Mouse (Mus musculus): ENCODE measurements at regions not wholly inside any gene's neighbourhood (a gene's known extent, or its start where the extent isn't known, plus 50 kb on each side); places are given as distances from the start of the nearest gene placed in this dataset.
A peak's percentile ranks its signal among the peaks of the same experiment; 100 is the strongest.

- no peak for DNase-seq (ENCODE audit: low spot score)
- Histone ChIP-seq H3K27ac (no peak overlapping the region), H3K9me3 (replicated peaks) (no peaks in the 10 kb centered on the region), H3K27me3 (ENCODE audit: low read depth, poor library complexity, severe bottlenecking) (no peaks in the 10 kb centered on the region), H3K4me1 (peaks cover 39% of the 10 kb centered on the region), H3K4me3 (no peak overlapping the region), H3K36me3 (no peaks in the 10 kb centered on the region)
- 74% methylated on average over 4 of the region's 4 CpGs for WGBS
Observed at GRCm38 (mm10) chr4:53220809-53221208, 61.1 kb upstream of the Abca1 start.

- no peak for DNase-seq (ENCODE audit: low spot score)
- no peaks in the 10 kb centered on the region for H3K9me3 ChIP-seq (replicated peaks)
- H3K36me3 ChIP-seq, result no peaks in the 10 kb centered on the region
- WGBS, result 71% methylated on average over 3 of the region's 3 CpGs
- no peak overlapping the region for H3K4me3 ChIP-seq
- no peaks in the 10 kb centered on the region for H3K27me3 ChIP-seq (ENCODE audit: low read depth, poor library complexity, severe bottlenecking)
- H3K27ac ChIP-seq, result peak overlapping the region; percentile 93; the same call in 1 of the 2 replicates
- peaks cover 39% of the 10 kb centered on the region for H3K4me1 ChIP-seq
Observed at GRCm38 (mm10) chr4:53219351-53219750, 59.7 kb upstream of the Abca1 start.

- Histone ChIP-seq H3K4me3 (no peak overlapping the region), H3K27ac (peak overlapping the region; percentile 93; the same call in 1 of the 2 replicates), H3K9me3 (replicated peaks) (no peaks in the 10 kb centered on the region), H3K4me1 (peaks cover 39% of the 10 kb centered on the region), H3K27me3 (ENCODE audit: low read depth, poor library complexity, severe bottlenecking) (no peaks in the 10 kb centered on the region), H3K36me3 (no peaks in the 10 kb centered on the region)
- no peak for DNase-seq (ENCODE audit: low spot score)
- 37% methylated on average over 7 of the region's 7 CpGs for WGBS
Observed at GRCm38 (mm10) chr4:53218752-53219151, 59.1 kb upstream of the Abca1 start.

GRCm38 (mm10) chr4:53218291-53218640 lies 58.6 kb upstream of the Abca1 start:
- H3K27ac ChIP-seq, result peak overlapping the region; percentile 93
- no peaks in the 10 kb centered on the region for H3K36me3 ChIP-seq
- peaks cover 39% of the 10 kb centered on the region for H3K4me1 ChIP-seq
- no peak for DNase-seq (ENCODE audit: low spot score)
- H3K4me3 ChIP-seq, result peak overlapping the region; percentile 67
- H3K9me3 ChIP-seq (replicated peaks), result no peaks in the 10 kb centered on the region
- 51% methylated on average over 5 of the region's 5 CpGs for WGBS
- no peaks in the 10 kb centered on the region for H3K27me3 ChIP-seq (ENCODE audit: low read depth, poor library complexity, severe bottlenecking)

- Histone ChIP-seq H3K4me1 (peaks cover 39% of the 10 kb centered on the region), H3K4me3 (peak overlapping the region; percentile 67), H3K27ac (peak overlapping the region; percentile 93), H3K36me3 (no peaks in the 10 kb centered on the region), H3K27me3 (ENCODE audit: low read depth, poor library complexity, severe bottlenecking) (no peaks in the 10 kb centered on the region), H3K9me3 (replicated peaks) (no peaks in the 10 kb centered on the region)
- peak; percentile 75 for DNase-seq (ENCODE audit: low spot score)
- under 1% methylated on average over 38 of the region's 38 CpGs for WGBS
Observed at GRCm38 (mm10) chr4:53217608-53218290, 58.1 kb upstream of the Abca1 start.

GRCm38 (mm10) chr4:53212541-53212940 lies 52.8 kb upstream of the Abca1 start:
- H3K27me3 ChIP-seq (ENCODE audit: low read depth, poor library complexity, severe bottlenecking), result no peaks in the 10 kb centered on the region
- H3K27ac ChIP-seq, result no peak overlapping the region
- H3K9me3 ChIP-seq (replicated peaks), result no peaks in the 10 kb centered on the region
- WGBS, result 69% methylated on average over 4 of the region's 4 CpGs
- no peaks in the 10 kb centered on the region for H3K36me3 ChIP-seq
- H3K4me3 ChIP-seq, result no peak overlapping the region
- peaks cover 7% of the 10 kb centered on the region for H3K4me1 ChIP-seq
- no peak for DNase-seq (ENCODE audit: low spot score)

- Histone ChIP-seq H3K36me3 (no peaks in the 10 kb centered on the region), H3K4me1 (no peaks in the 10 kb centered on the region), H3K4me3 (no peak overlapping the region), H3K27ac (no peak overlapping the region), H3K9me3 (replicated peaks) (no peaks in the 10 kb centered on the region), H3K27me3 (ENCODE audit: low read depth, poor library complexity, severe bottlenecking) (no peaks in the 10 kb centered on the region)
- no peak for DNase-seq (ENCODE audit: low spot score)
- WGBS, result 79% methylated on average over 3 of the region's 3 CpGs
Observed at GRCm38 (mm10) chr4:53210685-53211084, 51.0 kb upstream of the Abca1 start.

All from limb, embryonic 10.5 days (tissue).